Mouse (Mus musculus): ENCODE measurements around the gene Tas2r134.

- TF ChIP-seq CTCF (conservative IDR thresholded peaks at IDR 0.05; ENCODE audit: low read length) (no peak), NANOG (IDR thresholded peaks at IDR 0.05; ENCODE audit: borderline replicate concordance, low read length) (no peak)
These were observed 47.0 kb downstream of the Tas2r134 start for GRCm38 (mm10) chr2:51674321-51674720.
